Mouse (Mus musculus) gastrocnemius, postnatal 36 days (tissue): ENCODE data around the gene Stim1. TPM values are rescaled to one million over a fixed set of nuclear protein-coding genes. Genes with fewer than 3 reads are reported as not detected.

Experiments used
- DNase-seq, 2 experiments: peaks; one replicate each; pipeline ENCODE4 v3.0.0; 2022
- intact Hi-C: fragments of 180-260 bp; cut with DNase I; formaldehyde crosslinking; loops from one replicate; pipeline ENCODE4 v1.15.1; 2025
- total RNA-seq, 2 experiments: library from RNA; stranded (reverse); gene quantifications; 2 replicates each; pipeline ENCODE4 v1.2.3; 2021

Gene Stim1
- total RNA-seq, 2 experiments from 2014 or later = 155 to 167 TPM

DNA sequence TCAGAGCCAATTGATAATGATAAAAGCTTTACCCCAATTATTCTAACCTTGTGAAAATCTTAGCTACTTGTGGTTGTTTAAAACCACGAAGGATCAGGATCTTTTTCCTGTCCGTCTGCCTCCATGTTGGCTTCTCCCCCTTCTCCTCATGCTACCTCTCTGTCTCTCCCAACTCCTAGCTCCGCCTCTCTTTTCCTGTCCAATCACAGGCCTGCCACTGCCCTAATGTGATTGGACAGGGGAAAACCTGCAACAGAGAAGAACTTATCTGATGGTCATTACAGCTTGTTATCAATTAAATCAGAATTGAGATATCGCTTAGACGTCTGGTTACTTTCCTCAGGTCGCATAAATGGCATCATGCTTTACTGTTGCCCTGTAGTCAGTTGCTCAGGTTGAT, 21.9 kb downstream of the Stim1 start:
- intact Hi-C loops = no loop called here
- no peak for DNase-seq

GRCm38 (mm10) chr7:102292228-102292627, 24.6 kb downstream of the Stim1 start:
- DNase-seq = no peak
- intact Hi-C loops = no loop called here

GRCm38 (mm10) chr7:102293234-102293633, 25.6 kb downstream of the Stim1 start:
- DNase-seq = no peak
- intact Hi-C loops = no loop called here

- DNase-seq = no peak
- intact Hi-C loops = no loop called here
These were observed 33.2 kb downstream of the Stim1 start for GRCm38 (mm10) chr7:102300761-102301160.

DNA sequence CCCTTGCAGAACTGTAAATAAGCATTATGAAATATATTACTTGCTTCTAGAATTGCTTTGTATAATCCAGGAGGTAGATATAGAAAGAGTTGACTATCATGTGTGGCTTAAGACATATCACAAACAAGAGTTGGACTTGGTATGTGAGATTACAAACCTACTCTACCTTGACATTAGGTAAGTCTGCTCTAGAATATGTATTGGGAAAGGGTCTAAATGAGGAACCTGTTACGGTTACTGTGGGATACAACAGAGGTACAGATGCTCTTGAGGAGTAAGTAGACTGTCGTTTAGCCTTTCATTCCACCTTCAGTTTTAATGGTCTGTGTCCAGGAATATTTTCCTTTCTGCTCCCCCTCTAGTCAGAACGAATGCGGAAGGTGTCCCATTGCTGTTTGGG, 34.9 kb downstream of the Stim1 start:
- no peak for DNase-seq
- intact Hi-C loops = no loop called here

GRCm38 (mm10) chr7:102305596-102305995, 38.0 kb downstream of the Stim1 start:
- DNase-seq = peak in 1 of 2 experiments; percentile 14
- intact Hi-C loops = no loop called here

DNA sequence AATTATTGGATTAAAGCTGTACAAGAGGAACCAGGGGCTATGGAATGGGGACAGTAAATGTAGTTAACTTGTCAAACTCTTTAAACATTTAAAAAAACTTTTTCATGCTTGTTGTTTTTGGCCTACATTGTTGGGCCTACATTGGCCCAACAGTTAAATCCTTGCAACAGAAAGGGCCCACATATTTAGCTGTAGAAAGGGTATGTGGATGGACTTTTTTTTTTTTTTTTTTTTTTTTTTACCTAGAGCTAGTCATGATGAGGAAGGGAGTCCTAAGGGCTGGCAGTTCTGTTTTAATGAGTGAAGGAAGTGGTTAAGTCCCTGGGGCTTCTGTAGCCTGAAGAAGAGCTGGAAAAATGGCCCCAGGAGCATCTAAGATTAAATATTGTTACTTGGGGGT, 42.7 kb downstream of the Stim1 start:
- no peak for DNase-seq
- intact Hi-C loops = no loop called here

- intact Hi-C loops = no loop called here
- DNase-seq = no peak
These were observed 43.2 kb downstream of the Stim1 start for GRCm38 (mm10) chr7:102310821-102311220.

DNA sequence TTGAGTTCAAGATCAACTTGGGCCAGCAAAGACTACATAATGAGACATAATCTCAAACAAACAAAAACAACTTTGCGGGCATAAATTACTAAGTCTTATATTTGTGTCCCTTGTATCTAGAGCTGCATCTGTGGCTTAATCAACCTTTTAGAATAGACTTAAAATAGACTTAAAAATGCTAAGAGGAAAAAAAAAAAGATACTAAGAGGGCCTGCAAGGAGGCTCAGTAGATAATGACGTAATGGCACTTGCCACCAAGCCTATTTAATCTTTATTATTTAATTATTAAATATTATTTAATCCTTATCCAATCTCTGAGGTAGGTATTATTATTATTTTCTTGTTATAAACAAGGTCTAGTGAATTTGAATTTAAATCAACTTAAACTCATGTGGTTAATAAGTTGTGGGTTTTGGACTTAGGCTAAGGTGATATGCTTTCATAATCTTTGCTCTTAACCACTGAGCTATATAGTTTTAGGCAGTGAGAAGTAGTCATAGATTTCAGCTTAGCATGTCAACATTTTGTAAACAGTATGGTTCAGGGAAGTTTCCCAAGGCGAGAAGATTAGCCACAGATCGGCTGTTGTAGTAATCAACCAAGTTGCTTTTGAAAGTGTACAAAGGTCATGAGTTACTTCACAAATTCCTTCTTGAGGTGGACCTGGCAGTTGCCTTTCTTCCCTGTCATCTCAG, 45.4 kb downstream of the Stim1 start:
- DNase-seq = no peak
- intact Hi-C loops = no loop called here

DNA sequence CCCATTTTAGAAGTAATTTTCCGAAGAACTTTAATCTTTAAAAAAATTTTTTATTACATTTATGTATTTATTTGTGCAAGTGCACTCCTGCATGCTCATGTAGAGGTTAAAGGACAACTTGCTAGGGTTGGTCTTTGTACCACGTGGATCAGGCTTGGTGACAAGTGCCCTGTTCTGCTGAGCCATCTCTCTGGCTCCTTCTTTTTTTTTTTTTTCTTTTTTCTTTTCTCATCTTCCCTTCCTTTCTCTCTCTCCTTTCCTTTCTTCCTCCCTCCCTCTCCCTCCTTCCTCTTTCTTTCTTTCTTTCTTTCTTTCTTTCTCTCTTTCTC, 45.9 kb downstream of the Stim1 start:
- DNase-seq = no peak
- intact Hi-C loops = no loop called here

DNA sequence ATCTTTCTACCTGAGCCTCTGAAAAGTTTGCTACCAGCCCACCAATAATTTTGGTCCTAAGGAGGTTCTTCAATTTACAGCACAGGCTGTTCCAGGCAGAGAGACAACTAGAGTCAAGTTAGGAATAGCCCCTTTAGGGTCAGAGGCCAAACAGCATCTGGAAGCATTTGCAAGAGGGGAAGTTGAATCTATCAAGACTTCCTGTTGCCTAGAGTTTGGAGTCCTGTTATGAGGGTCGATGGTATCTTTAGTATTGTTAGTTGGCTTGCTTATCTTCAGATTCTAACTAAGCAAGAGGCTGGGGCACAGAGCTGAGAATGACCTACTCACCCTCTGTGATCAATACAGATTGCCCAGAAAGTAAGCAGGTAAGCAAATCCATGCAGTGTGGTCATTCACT, 46.5 kb downstream of the Stim1 start:
- intact Hi-C loops = no loop called here
- no peak for DNase-seq

- no peak for DNase-seq
- intact Hi-C loops = no loop called here
These were observed 47.3 kb downstream of the Stim1 start for GRCm38 (mm10) chr7:102314908-102315307.

GRCm38 (mm10) chr7:102315435-102315834, 47.8 kb downstream of the Stim1 start:
- intact Hi-C loops = no loop called here
- no peak for DNase-seq

GRCm38 (mm10) chr7:102317583-102318168, 50.1 kb downstream of the Stim1 start:
- intact Hi-C loops = no loop called here
- no peak for DNase-seq

GRCm38 (mm10) chr7:102322137-102322536, 54.5 kb downstream of the Stim1 start:
- intact Hi-C loops = no loop called here
- DNase-seq = no peak

DNA sequence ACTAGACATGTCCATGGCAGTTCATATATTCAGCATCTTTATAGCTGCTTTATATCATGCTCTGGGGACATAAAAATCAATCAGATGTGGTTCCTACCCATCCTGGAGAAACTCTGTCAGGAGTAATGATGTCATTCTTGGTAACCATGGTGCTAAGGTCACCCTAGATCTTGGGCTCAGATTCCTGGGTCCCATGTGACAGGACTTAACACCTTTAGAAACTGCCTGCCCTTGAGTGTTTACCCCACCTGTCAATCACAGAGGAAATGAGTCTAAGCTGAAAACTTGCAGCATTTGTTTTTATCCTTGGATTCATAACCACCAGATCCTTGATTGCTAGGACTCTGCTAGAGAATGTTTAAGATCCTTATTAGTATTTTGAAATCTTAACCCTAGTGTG, 58.7 kb downstream of the Stim1 start:
- no peak for DNase-seq
- intact Hi-C loops = no loop called here

DNA sequence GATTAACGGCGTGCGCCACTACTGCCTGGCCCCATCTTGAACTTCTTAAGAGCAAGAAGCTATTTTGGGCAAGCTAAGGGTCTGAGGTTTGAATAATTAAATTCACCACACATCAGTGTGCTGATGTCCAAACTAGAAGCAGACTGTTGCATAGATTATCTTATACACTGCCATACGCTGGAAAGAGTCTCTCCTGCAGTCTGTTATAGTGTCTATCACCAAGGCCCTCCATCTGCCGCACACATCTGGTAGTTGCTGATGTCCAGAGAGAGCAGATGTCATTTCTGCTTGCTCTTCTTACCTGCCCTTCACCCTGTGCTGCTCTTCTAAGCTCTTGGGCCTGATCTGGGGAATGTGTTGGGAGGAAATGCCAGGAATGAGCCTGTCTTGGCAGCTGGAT, 62.7 kb downstream of the Stim1 start:
- DNase-seq = no peak
- intact Hi-C loops = no loop called here

- intact Hi-C loops = no loop called here
- DNase-seq = no peak
These were observed 63.9 kb downstream of the Stim1 start for GRCm38 (mm10) chr7:102331476-102331875.

GRCm38 (mm10) chr7:102333741-102334140, 66.1 kb downstream of the Stim1 start:
- DNase-seq = no peak
- intact Hi-C loops = no loop called here

DNA sequence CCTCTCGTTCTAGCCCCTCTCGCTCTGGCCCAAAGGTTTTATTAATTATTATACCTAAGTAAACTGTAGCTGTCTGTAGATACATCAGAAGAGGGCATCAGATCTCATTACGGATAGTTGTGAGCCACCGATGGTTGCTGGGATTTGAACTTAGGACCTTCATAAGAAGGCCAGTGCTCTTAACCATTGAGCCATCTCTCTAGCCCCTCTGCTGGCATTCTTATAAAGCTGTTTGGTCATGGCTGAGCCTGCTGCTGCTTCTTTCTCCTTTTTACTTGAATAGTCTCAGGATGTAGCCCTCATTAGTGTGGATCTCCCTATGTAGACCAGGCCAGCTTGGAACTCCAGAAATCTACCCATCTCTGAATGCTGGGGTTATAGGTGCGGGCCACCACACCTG, 69.7 kb downstream of the Stim1 start:
- intact Hi-C loops = no loop called here
- DNase-seq = no peak

DNA sequence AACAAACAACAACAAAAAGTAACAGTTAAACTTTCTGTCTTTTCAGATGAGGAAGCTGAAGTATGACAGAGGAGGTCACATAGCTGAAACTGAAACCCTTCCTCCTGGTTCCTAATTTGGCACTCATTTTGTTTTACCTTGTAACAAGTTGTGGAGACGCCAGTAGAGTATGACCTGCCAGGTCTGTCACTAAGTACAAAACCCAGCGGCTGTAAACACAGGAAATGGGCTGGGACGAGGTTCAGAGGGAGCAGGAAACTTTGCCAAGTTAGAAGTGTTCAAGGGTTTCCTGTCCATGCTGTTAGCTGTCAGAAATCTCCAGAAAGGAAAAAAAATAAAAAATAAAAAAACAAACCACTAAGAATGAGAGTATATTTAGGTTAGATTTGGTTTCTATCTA, 70.3 kb downstream of the Stim1 start:
- intact Hi-C loops = no loop called here
- DNase-seq = peak in 1 of 2 experiments; percentile 21

DNA sequence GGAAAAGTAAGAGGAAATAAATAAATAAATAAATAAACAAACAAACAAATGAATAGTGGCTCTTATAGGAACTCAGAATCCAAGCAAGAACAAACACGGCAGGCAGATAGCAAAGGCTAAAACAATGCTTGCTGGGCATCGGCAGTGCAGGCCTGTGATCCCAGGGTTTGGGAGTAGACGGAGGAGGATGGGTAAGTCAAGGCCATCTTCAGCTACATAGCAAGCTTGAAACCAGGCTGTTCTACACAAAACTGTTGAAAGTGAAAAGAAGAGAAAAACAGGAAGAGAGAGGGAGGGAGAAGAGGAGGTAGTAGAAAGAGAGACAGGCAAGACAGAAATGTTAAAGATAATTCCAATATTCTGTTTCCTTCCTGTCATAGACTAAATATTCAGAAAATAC, 71.3 kb downstream of the Stim1 start:
- intact Hi-C loops = no loop called here

GRCm38 (mm10) chr7:102345893-102346292, 78.3 kb downstream of the Stim1 start:
- intact Hi-C loops = no loop called here
- peak in 1 of 2 experiments; percentile 39 for DNase-seq

More for the DNA sequence above, 71.3 kb downstream of the Stim1 start:
- no peak for DNase-seq
